In the genomic region with DNA sequence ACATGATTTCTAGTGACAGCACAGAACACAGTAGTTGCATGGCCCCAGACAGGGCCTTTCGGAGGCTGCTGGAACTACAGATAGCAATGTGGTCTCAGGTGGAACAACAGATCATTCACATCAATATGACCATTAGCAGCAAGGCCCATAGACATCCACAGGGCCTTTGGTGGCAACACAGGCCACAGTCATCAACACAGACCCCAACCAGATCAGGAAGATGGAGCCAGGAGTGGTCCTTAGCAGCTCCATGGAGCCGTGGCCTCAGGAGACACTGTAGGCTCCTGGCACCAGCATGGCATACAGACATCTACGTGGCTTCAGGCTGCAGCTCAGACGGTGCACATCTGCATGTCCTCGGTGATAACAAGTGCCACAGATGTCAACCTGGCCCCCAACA, we compare ENCODE assay signal across 23 mouse cellular contexts. TPM values are rescaled to one million over a fixed set of nuclear protein-coding genes. Genes with fewer than 3 reads are reported as not detected.
DNase-seq lines count a peak whose midpoint lies in the region; ATAC-seq lines count a peak whose summit lies in the region.
"Had no signal": no experiment of that assay in that cellular context is flagged by ENCODE, and none has a peak within 500 bp of the region (broad histone marks: within the 10 kb centered on the region; RNA-seq: fewer than 3 reads in every experiment).

No protein-coding gene starts in this region.

- H3K4me3 ChIP-seq in megakaryocyte, embryonic 14.5 days (replicated peaks): peak overlapping the region; percentile 50
- H3K4me3 ChIP-seq in liver, embryonic 13.5 days (replicated peaks): no peak overlapping the region
- H3K4me3 ChIP-seq: forebrain, embryonic 10.5 days; forebrain, embryonic 13.5 days; heart, embryonic 13.5 days; hindbrain, embryonic 12.5 days; hindbrain, embryonic 15.5 days had no signal

- H3K27ac ChIP-seq in liver, embryonic 13.5 days: no peak overlapping the region
- H3K27ac ChIP-seq: forebrain, embryonic 10.5 days; forebrain, embryonic 13.5 days; heart, embryonic 13.5 days; hindbrain, embryonic 12.5 days; hindbrain, embryonic 15.5 days had no signal

- H3K27me3 ChIP-seq in megakaryocyte, embryonic 14.5 days (replicated peaks): peaks cover 2% of the 10 kb centered on the region
- no peaks in the 10 kb centered on the region for H3K27me3 ChIP-seq in liver, embryonic 13.5 days
- H3K27me3 ChIP-seq: forebrain, embryonic 13.5 days; heart, embryonic 13.5 days; hindbrain, embryonic 12.5 days; hindbrain, embryonic 15.5 days had no signal

- ATAC-seq in megakaryocyte, adult 5-6 weeks (ENCODE audit: poor library complexity, severe bottlenecking): no peak
- ATAC-seq in liver, embryonic 13.5 days (ENCODE audit: low read depth): peak; percentile 11; the same call in 1 of the 2 replicates
- ATAC-seq in CD4-positive, CD25-positive, alpha-beta regulatory T cell, adult 4 months: no peak
- ATAC-seq: activated CD4-positive, CD25-positive, alpha-beta regulatory T cell, adult 4 months; forebrain, embryonic 13.5 days; forebrain, embryonic 16.5 days had no signal

- DNase-seq in kidney, postnatal 10 days: peak; percentile 1
- no peak for DNase-seq in kidney, adult 18-20 months
- DNase-seq in liver, embryonic 13.5 days: no peak
- DNase-seq: adrenal gland, adult 8-10 months; adrenal gland, postnatal 25 days; cerebellum, adult 11-12 months; cerebellum, adult 8-10 months; cerebellum, postnatal 10 days; cerebellum, postnatal 36 days; embryo, embryonic 11 days; gastrocnemius, postnatal 10 days; gastrocnemius, postnatal 36 days; heart, postnatal 14 days had no signal

- WGBS in liver, embryonic 13.5 days (ENCODE audit: insufficient replicate concordance): 44% methylated on average over 5 of the region's 5 CpGs

- no peak overlapping the region for H3K4me2 ChIP-seq in liver, embryonic 13.5 days
- H3K4me2 ChIP-seq: forebrain, embryonic 13.5 days; heart, embryonic 13.5 days; hindbrain, embryonic 12.5 days; hindbrain, embryonic 15.5 days had no signal

- H3K36me3 ChIP-seq in megakaryocyte, embryonic 14.5 days (replicated peaks; ENCODE audit: low read length): peaks cover 20% of the 10 kb centered on the region
- H3K36me3 ChIP-seq in liver, embryonic 13.5 days: no peaks in the 10 kb centered on the region
- H3K36me3 ChIP-seq: forebrain, embryonic 10.5 days; hindbrain, embryonic 12.5 days; hindbrain, embryonic 15.5 days had no signal

- peaks cover 31% of the 10 kb centered on the region for H3K4me1 ChIP-seq in megakaryocyte, embryonic 14.5 days
- H3K4me1 ChIP-seq in liver, embryonic 13.5 days (replicated peaks): peaks cover 28% of the 10 kb centered on the region
- H3K4me1 ChIP-seq: forebrain, embryonic 13.5 days; hindbrain, embryonic 12.5 days; hindbrain, embryonic 15.5 days had no signal

- no peak overlapping the region for H3K9ac ChIP-seq in liver, embryonic 13.5 days
- H3K9ac ChIP-seq: forebrain, embryonic 13.5 days; heart, embryonic 13.5 days; hindbrain, embryonic 12.5 days; hindbrain, embryonic 15.5 days had no signal

- H3K9me3 ChIP-seq in megakaryocyte, embryonic 14.5 days: peaks cover 9% of the 10 kb centered on the region
- no peaks in the 10 kb centered on the region for H3K9me3 ChIP-seq in liver, embryonic 13.5 days (replicated peaks)
- H3K9me3 ChIP-seq: forebrain, embryonic 10.5 days; forebrain, embryonic 13.5 days; heart, embryonic 13.5 days; hindbrain, embryonic 12.5 days; hindbrain, embryonic 15.5 days had no signal

RNA-seq across cellular contexts. Expression of a gene that starts 20.8 kb away (rescaled TPM):
- polyA plus RNA-seq in megakaryocyte, embryonic 14.5 days (2012; ENCODE audit: insufficient read depth, low replicate concordance): 98.6 and 161 TPM in 2 replicates
- 122 and 135 TPM in 2 replicates for total RNA-seq in megakaryocyte, adult 5-6 weeks (2015)
- total RNA-seq in megakaryocyte, adult 5-6 weeks (2017): 101 and 102 TPM in 2 replicates
- 31.5 and 31.6 TPM in 2 replicates for polyA plus RNA-seq in liver, embryonic 13.5 days (2015; fragmentation: Nextera tagmentation; extraction: Ambion mirVana)
- polyA plus RNA-seq in CD4-positive, CD25-positive, alpha-beta regulatory T cell, adult 4 months (2017; shearing (Covaris generic)): 10 to 100 TPM; 11.3 to 14.3 TPM

RNA-seq across cellular contexts. Expression of a gene that starts 22.9 kb away (rescaled TPM):
- 53.2 and 96.0 TPM in 2 replicates for polyA plus RNA-seq in megakaryocyte, embryonic 14.5 days (2012; ENCODE audit: insufficient read depth, low replicate concordance)
- 83.1 and 104 TPM in 2 replicates for total RNA-seq in megakaryocyte, adult 5-6 weeks (2015)
- 45.7 and 59.7 TPM in 2 replicates for total RNA-seq in megakaryocyte, adult 5-6 weeks (2017)
- 14.4 and 15.2 TPM in 2 replicates for polyA plus RNA-seq in liver, embryonic 13.5 days (2015; fragmentation: Nextera tagmentation; extraction: Ambion mirVana)
- 10 to 100 TPM; 31.0 to 32.4 TPM for polyA plus RNA-seq in CD4-positive, CD25-positive, alpha-beta regulatory T cell, adult 4 months (2017; shearing (Covaris generic))
